Mouse (Mus musculus): Measurements from ENCODE around the gene Plxnb3.

Plxnb3 gene

GRCm38 (mm10) chrX:73816596-73817314, 59.9 kb downstream of the Plxnb3 start:
- ChIA-PET POLR2A (interaction anchor here in 1 of 4 experiments (1.6 to 4.6 kb wide), 3 partner anchors 8 to 22 kb away, joined by 3 to 21 read pairs (median 6); partner anchors contain the start of gene Pdzd4), CTCF (no interaction called here)

Data from embryonic stem cell, embryonic (primary cell).